Mouse (Mus musculus) embryonic fibroblast, embryonic 13.5 days (primary cell): ENCODE data around the gene Ttc12.
A peak's percentile ranks its signal among the peaks of the same experiment; 100 is the strongest.

ENCODE experiments used
- CTCF ChIP-seq: IDR thresholded peaks from 2 replicates; pipeline ENCODE4 v1.5.1; 2011; ENCODE audit warnings: mild to moderate bottlenecking, control low read depth, low read length, moderate library complexity, borderline replicate concordance; ENCODE audit not compliant: insufficient read depth
- POLR2A ChIP-seq: IDR thresholded peaks from 2 replicates; pipeline ENCODE4 v1.6.1; 2011; ENCODE audit warnings: low read depth, mild to moderate bottlenecking, control low read depth, low read length, moderate library complexity

- TF ChIP-seq POLR2A (no peak), CTCF (peak; percentile 14; the same call in 1 of the 2 replicates)
Observed at GRCm38 (mm10) chr9:49528943-49529342, 42.9 kb upstream of the Ttc12 start.
